Mouse (Mus musculus) heart, postnatal 25 days (tissue): Measurements from ENCODE around the gene Gm4187. TPM values are rescaled to one million over a fixed set of nuclear protein-coding genes. Genes with fewer than 3 reads are reported as not detected.
"Not testable (repeated sequence)": the region's sequence is repeated elsewhere in the genome, so short reads cannot be mapped to it uniquely, and the experiment has no call there.

ENCODE experiments used
- DNase-seq: peaks from one replicate; pipeline ENCODE4 v3.0.0; 2022; ENCODE audit warnings: low spot score
- intact Hi-C: fragments of 180-260 bp; cut with DNase I; formaldehyde crosslinking; loops from one replicate; pipeline ENCODE4 v1.15.1; 2025
- total RNA-seq, 2 experiments: library from RNA; stranded (reverse); gene quantifications; 2 replicates each; pipeline ENCODE4 v1.2.3; 2021

Gene Gm4187
- not detected for total RNA-seq

- intact Hi-C loops, DNase-seq: not testable (repeated sequence)
Measured at GRCm38 (mm10) chr7:22329617-22330016, at the start of gene Gm4187. TSS of gene Gm4187 (minus strand) at chr7:22329717.

- DNase-seq, intact Hi-C loops: not testable (repeated sequence)
Measured at GRCm38 (mm10) chr7:22370939-22371338, 41.4 kb upstream of the Gm4187 start, which contains the start of gene Gm8660. TSS of gene Gm8660 (minus strand) at chr7:22371039.

Other genes starting within 250 kb of the Gm4187 start
- not detected for gene Gm16451, start 211.5 kb downstream of the Gm4187 start, total RNA-seq
- gene Gm10666, start 195.0 kb downstream of the Gm4187 start, total RNA-seq = not detected
- not detected for gene Vmn1r142, start 165.7 kb downstream of the Gm4187 start, total RNA-seq
- gene Vmn1r143, start 140.3 kb downstream of the Gm4187 start, total RNA-seq = not detected
- not detected for gene Gm8653, start 128.5 kb downstream of the Gm4187 start, total RNA-seq
- not detected for gene Gm8453, start 100.2 kb downstream of the Gm4187 start, total RNA-seq
- gene Gm8660, start 41.3 kb upstream of the Gm4187 start, total RNA-seq = not detected
- not detected for gene Vmn1r148, start 83.9 kb upstream of the Gm4187 start, total RNA-seq
- not detected for gene Vmn1r149, start 108.5 kb upstream of the Gm4187 start, total RNA-seq
- gene Gm10665, start 134.4 kb upstream of the Gm4187 start, total RNA-seq = not detected
- not detected for gene Vmn1r151, start 170.0 kb upstream of the Gm4187 start, total RNA-seq
- not detected for gene Vmn1r152, start 193.2 kb upstream of the Gm4187 start, total RNA-seq
- not detected for gene Gm8677, start 205.2 kb upstream of the Gm4187 start, total RNA-seq
- not detected for gene Gm4201, start 235.6 kb upstream of the Gm4187 start, total RNA-seq